Mouse (Mus musculus): ENCODE data around the gene Ide.

DNA sequence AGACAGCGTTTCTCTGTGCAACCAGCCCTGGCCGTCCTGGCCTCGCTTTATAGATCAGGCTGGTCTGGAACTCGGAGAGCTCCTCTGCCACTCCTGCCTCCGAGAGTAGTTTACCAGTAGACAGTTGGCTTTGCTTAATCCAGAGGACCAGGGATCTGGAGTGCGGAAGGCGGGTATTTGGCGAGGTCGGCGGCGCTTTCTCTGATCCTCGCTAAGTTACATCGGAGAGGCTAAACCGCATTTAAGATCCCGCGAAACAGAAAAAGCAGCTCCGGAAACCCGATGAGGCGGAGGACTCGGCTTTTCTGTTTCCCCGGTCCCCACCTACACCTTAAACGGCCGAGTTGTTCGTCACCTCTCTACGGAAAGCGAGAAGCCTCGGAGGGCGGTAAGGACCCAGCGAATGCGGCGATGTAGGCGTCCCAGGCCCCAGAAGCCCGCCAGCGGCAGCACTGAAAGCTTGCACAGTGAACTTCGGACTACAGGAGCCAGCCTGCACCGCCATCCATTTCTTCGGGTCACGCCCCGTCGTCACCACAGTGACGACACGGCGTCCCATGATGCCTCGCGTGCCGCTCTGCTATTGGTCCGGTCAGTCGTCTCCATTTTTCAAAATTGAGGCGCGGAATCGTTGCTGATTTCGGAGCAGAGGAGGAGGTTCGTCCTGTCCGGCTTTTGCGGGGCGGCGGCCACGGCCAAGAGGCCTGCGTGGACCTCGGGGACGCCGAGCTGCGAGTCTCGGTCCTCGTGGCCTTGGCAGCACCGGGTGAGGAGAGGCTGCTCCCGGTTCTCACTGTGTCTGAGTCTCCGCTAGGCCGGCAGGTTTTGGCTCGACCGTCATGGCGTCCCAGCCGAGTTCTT lies 38.3 kb upstream of the Ide start, which contains the start of gene Kif11:
- TF ChIP-seq MYC (IDR thresholded peaks at IDR 0.05; ENCODE audit: low read depth, low read length): peak; percentile 68; the same call in 1 of the 2 replicates
- no peak for TF ChIP-seq CTCF (IDR thresholded peaks at IDR 0.05 in 2 of 3, conservative IDR thresholded peaks at IDR 0.05 in 1 of 3; ENCODE audit: control insufficient read depth in 1 of 3, insufficient read depth in 1 of 3, low read depth in 2 of 3, low read length in 3 of 3, poor library complexity in 1 of 3, severe bottlenecking in 1 of 3)
- peak; percentile 56 for TF ChIP-seq TCF12 (IDR thresholded peaks at IDR 0.05; ENCODE audit: low read depth, low read length)
- TF ChIP-seq MAX (IDR thresholded peaks at IDR 0.05; ENCODE audit: low read length): peak; percentile 41
- no peak for TF ChIP-seq USF2 (IDR thresholded peaks at IDR 0.05; ENCODE audit: borderline replicate concordance in 1 of 2, insufficient read depth in 1 of 2, low read depth in 1 of 2, low read length in 2 of 2)
- peak; percentile 89 for TF ChIP-seq ZMIZ1 (IDR thresholded peaks at IDR 0.05; ENCODE audit: low read depth, low read length)
- TF ChIP-seq USF1 (IDR thresholded peaks at IDR 0.05; ENCODE audit: low read depth, low read length): peak; percentile 68
- TF ChIP-seq EP300 (IDR thresholded peaks at IDR 0.05; ENCODE audit: low read depth in 1 of 2, low read length in 2 of 2): 0 out of 4 replicates have a peak, but pooled peaks of 1 of the 2 experiments have one; percentile 9
- peak; percentile 74 to 91; a peak in 3 of 4 replicates for TF ChIP-seq POLR2A (IDR thresholded peaks at IDR 0.05; ENCODE audit: control insufficient read depth in 1 of 2, insufficient read depth in 1 of 2, low read depth in 1 of 2, low read length in 2 of 2, poor library complexity in 1 of 2)
- TF ChIP-seq GATA1 (IDR thresholded peaks at IDR 0.05; ENCODE audit: low read depth, low read length): no peak
- peak; percentile 84; the same call in 1 of the 2 replicates for TF ChIP-seq E2F4 (IDR thresholded peaks at IDR 0.05; ENCODE audit: borderline replicate concordance, low read depth, low read length)
- TF ChIP-seq TBP (IDR thresholded peaks at IDR 0.05; ENCODE audit: low read depth, low read length): peak; percentile 82
